Mouse (Mus musculus) myocyte (in vitro differentiated cells): ENCODE measurements around the gene Patl2.

Source experiments
- MYOD1 ChIP-seq, 3 experiments: IDR thresholded peaks; one replicate each; pipeline ENCODE4 v1.6.1; 2011; ENCODE audit warnings: control low read depth in 2 of 3, low read depth in 2 of 3, mild to moderate bottlenecking in 2 of 3, moderate library complexity in 1 of 3; ENCODE audit not compliant: insufficient read length in 2 of 3, control insufficient read depth in 1 of 3
- POLR2A ChIP-seq: IDR thresholded peaks from one replicate; pipeline ENCODE4 v1.6.1; 2011; ENCODE audit warnings: low read depth, mild to moderate bottlenecking, control low read depth, moderate library complexity; ENCODE audit not compliant: insufficient read length
- REST ChIP-seq: IDR thresholded peaks from one replicate; pipeline ENCODE4 v1.6.1; 2011; ENCODE audit warnings: mild to moderate bottlenecking, control low read depth, moderate library complexity; ENCODE audit not compliant: insufficient read depth, insufficient read length

GRCm38 (mm10) chr2:122117961-122118958 is 67.7 kb downstream of the Patl2 start, which contains the start of gene Spg11:
- TF ChIP-seq POLR2A, result peak; percentile 97
- no peak for TF ChIP-seq REST
- TF ChIP-seq MYOD1 (IDR thresholded peaks at IDR 0.05; ENCODE audit: control insufficient read depth in 1 of 3, insufficient read length in 2 of 3, low read depth in 2 of 3), result peak in 2 of 3 experiments; percentile 58 to 62
